Comparison of ENCODE assay signal across 8 mouse cellular contexts in genomic region chr19:36903377-36903776, GRCm38 (mm10). TPM values are rescaled to one million over a fixed set of nuclear protein-coding genes. Genes with fewer than 3 reads are reported as not detected.
DNase-seq lines count a peak whose midpoint lies in the region; ATAC-seq and TF ChIP-seq lines count a peak whose summit lies in the region.

No protein-coding gene starts in this region.

- TF ChIP-seq EP300 in heart, adult 2 months (IDR thresholded peaks at IDR 0.05; ENCODE audit: insufficient read depth, low read depth, low read length): no peak

- H3K36me3 ChIP-seq in heart, embryonic 10.5 days: no peaks in the 10 kb centered on the region
- H3K36me3 ChIP-seq in heart, adult 2 months (ENCODE audit: control insufficient read depth, insufficient read depth, low read length): no peaks in the 10 kb centered on the region
- no peaks in the 10 kb centered on the region for H3K36me3 ChIP-seq in lung, embryonic 16.5 days (ENCODE audit: control insufficient read depth, insufficient read depth, low read length)
- no peaks in the 10 kb centered on the region for H3K36me3 ChIP-seq in limb, embryonic 14.5 days (ENCODE audit: control insufficient read depth, insufficient read depth, low read length)
- H3K36me3 ChIP-seq in stomach, embryonic 15.5 days: no peaks in the 10 kb centered on the region

- no peak for DNase-seq in heart, embryonic 10.5 days (ENCODE audit: low spot score)
- no peak for DNase-seq in heart, adult 2 months
- no peak for DNase-seq in lung, postnatal 4 days
- DNase-seq in limb, embryonic 14.5 days (ENCODE audit: low spot score): no peak
- DNase-seq in cerebellum, adult 18-20 months: no peak
- no peak for DNase-seq in urinary bladder, postnatal 25 days (ENCODE audit: low spot score)

- TF ChIP-seq POLR2A in heart, adult 2 months (IDR thresholded peaks at IDR 0.05; ENCODE audit: insufficient read depth, low read depth, low read length): no peak
- no peak for TF ChIP-seq POLR2A in limb, embryonic 14.5 days (IDR thresholded peaks at IDR 0.05; ENCODE audit: borderline replicate concordance, extremely low read depth, insufficient read depth, insufficient read length)

- H3K9me3 ChIP-seq in heart, embryonic 10.5 days: no peaks in the 10 kb centered on the region
- no peaks in the 10 kb centered on the region for H3K9me3 ChIP-seq in lung, embryonic 16.5 days (ENCODE audit: control insufficient read depth, low read length)
- no peaks in the 10 kb centered on the region for H3K9me3 ChIP-seq in limb, embryonic 14.5 days (ENCODE audit: control insufficient read depth, low read length)
- no peaks in the 10 kb centered on the region for H3K9me3 ChIP-seq in stomach, embryonic 15.5 days

- peak overlapping the region; percentile 91 for H3K4me2 ChIP-seq in lung, embryonic 16.5 days (ENCODE audit: low read depth, low read length)
- peak overlapping the region; percentile 72 for H3K4me2 ChIP-seq in limb, embryonic 14.5 days (replicated peaks; ENCODE audit: low read depth, low read length, severe bottlenecking)
- peak overlapping the region; percentile 96; the same call in 1 of the 2 replicates for H3K4me2 ChIP-seq in stomach, embryonic 15.5 days

- ATAC-seq in lung, embryonic 16.5 days (ENCODE audit: low read depth): no peak
- ATAC-seq in limb, embryonic 14.5 days (ENCODE audit: low FRiP score, low read depth): no peak
- no peak for ATAC-seq in stomach, embryonic 15.5 days (ENCODE audit: insufficient read depth, low FRiP score, low read depth)

- no peaks in the 10 kb centered on the region for H3K27me3 ChIP-seq in heart, embryonic 10.5 days (ENCODE audit: insufficient read depth, poor library complexity, severe bottlenecking)
- no peaks in the 10 kb centered on the region for H3K27me3 ChIP-seq in heart, adult 2 months (ENCODE audit: control insufficient read depth, insufficient read depth, low read length)
- H3K27me3 ChIP-seq in lung, embryonic 16.5 days (ENCODE audit: control insufficient read depth, insufficient read depth, low read depth, low read length): no peaks in the 10 kb centered on the region
- H3K27me3 ChIP-seq in limb, embryonic 14.5 days (ENCODE audit: control insufficient read depth, insufficient read depth, low read length): no peaks in the 10 kb centered on the region
- H3K27me3 ChIP-seq in stomach, embryonic 15.5 days (replicated peaks): no peaks in the 10 kb centered on the region

- no peak for TF ChIP-seq CTCF in heart, adult 2 months (IDR thresholded peaks at IDR 0.05)

- intact Hi-C loops in heart, adult 2 months (cut with DNase I): no loop called here

- peak overlapping the region; percentile 90 for H3K27ac ChIP-seq in heart, embryonic 10.5 days
- no peak overlapping the region for H3K27ac ChIP-seq in heart, adult 2 months
- H3K27ac ChIP-seq in lung, embryonic 16.5 days (ENCODE audit: low read length): no peak overlapping the region
- no peak overlapping the region for H3K27ac ChIP-seq in limb, embryonic 14.5 days (replicated peaks; ENCODE audit: low read depth, low read length)
- H3K27ac ChIP-seq in stomach, embryonic 15.5 days: no peak overlapping the region

- no peak overlapping the region for H3K9ac ChIP-seq in heart, adult 2 months (ENCODE audit: low read depth, low read length)
- H3K9ac ChIP-seq in lung, embryonic 16.5 days (ENCODE audit: low read length): no peak overlapping the region; the same call in 1 of the 2 replicates
- H3K9ac ChIP-seq in limb, embryonic 14.5 days (ENCODE audit: low read depth, low read length, severe bottlenecking): no peak overlapping the region
- no peak overlapping the region for H3K9ac ChIP-seq in stomach, embryonic 15.5 days

- 46% methylated on average over 7 of the region's 7 CpGs for WGBS in heart, embryonic 10.5 days
- WGBS in heart, adult 2 months: 52% methylated on average over 7 of the region's 7 CpGs
- 42% methylated on average over 7 of the region's 7 CpGs for WGBS in lung, embryonic 16.5 days
- 40% methylated on average over 7 of the region's 7 CpGs for WGBS in limb, embryonic 14.5 days
- 41% methylated on average over 7 of the region's 7 CpGs for WGBS in stomach, embryonic 15.5 days

- H3K4me1 ChIP-seq in heart, embryonic 10.5 days: no peaks in the 10 kb centered on the region
- no peaks in the 10 kb centered on the region for H3K4me1 ChIP-seq in heart, adult 2 months (ENCODE audit: control insufficient read depth, insufficient read depth, low read length)
- H3K4me1 ChIP-seq in lung, embryonic 16.5 days (replicated peaks; ENCODE audit: control insufficient read depth, insufficient read depth, low read length): peaks cover 3% of the 10 kb centered on the region
- no peaks in the 10 kb centered on the region for H3K4me1 ChIP-seq in limb, embryonic 14.5 days (ENCODE audit: control insufficient read depth, insufficient read depth, low read length)
- H3K4me1 ChIP-seq in stomach, embryonic 15.5 days: 0 out of 2 replicates have a peak, but pooled peaks cover 5% of the 10 kb centered on the region

- H3K79me2 ChIP-seq in heart, adult 2 months (replicated peaks; ENCODE audit: control insufficient read depth, insufficient read depth, low read length): no peaks in the 10 kb centered on the region

- H3K4me3 ChIP-seq in heart, embryonic 10.5 days: peak overlapping the region; percentile 68
- no peak overlapping the region for H3K4me3 ChIP-seq in heart, adult 2 months
- no peak overlapping the region for H3K4me3 ChIP-seq in lung, embryonic 16.5 days (ENCODE audit: low read length)
- no peak overlapping the region for H3K4me3 ChIP-seq in limb, embryonic 14.5 days (replicated peaks; ENCODE audit: low read length)
- H3K4me3 ChIP-seq in stomach, embryonic 15.5 days (replicated peaks): no peak overlapping the region

RNA-seq across cellular contexts. Expression of gene Fgfbp3, which starts 16.0 kb away (rescaled TPM):
- polyA plus RNA-seq in heart, embryonic 10.5 days (2016; fragmentation: Nextera tagmentation; extraction: Ambion mirVana): 4.7 and 5.0 TPM in 2 replicates
- 1 to 10 TPM; 1.7 to 3.1 TPM for total RNA-seq in heart, adult 2 months (2021)
- 0.67 and 1.3 TPM in 2 replicates for polyA plus RNA-seq in heart, adult 2 months (2012; rRNA removed)
- 5.3 and 5.5 TPM in 2 replicates for polyA plus RNA-seq in lung, embryonic 16.5 days (2015; fragmentation: Nextera tagmentation; extraction: Ambion mirVana)
- 5.7 and 6.6 TPM in 2 replicates for polyA plus RNA-seq in limb, embryonic 14.5 days (2012; rRNA removed)
- polyA plus RNA-seq in limb, embryonic 14.5 days (2014; fragmentation: Nextera tagmentation; extraction: Ambion mirVana): 4.5 and 6.2 TPM in 2 replicates
- 5.4 and 6.1 TPM in 2 replicates for polyA plus RNA-seq in stomach, embryonic 15.5 days (2015; fragmentation: Nextera tagmentation; extraction: Ambion mirVana)

RNA-seq across cellular contexts. Expression of gene Btaf1, which starts 22.5 kb away (rescaled TPM):
- polyA plus RNA-seq in heart, embryonic 10.5 days (2016; fragmentation: Nextera tagmentation; extraction: Ambion mirVana): 13.6 TPM in 2 replicates
- 10 to 100 TPM; 12.4 to 13.5 TPM for total RNA-seq in heart, adult 2 months (2021)
- 2.7 and 5.5 TPM in 2 replicates for polyA plus RNA-seq in heart, adult 2 months (2012; rRNA removed)
- 9.4 and 10.4 TPM in 2 replicates for polyA plus RNA-seq in lung, embryonic 16.5 days (2015; fragmentation: Nextera tagmentation; extraction: Ambion mirVana)
- polyA plus RNA-seq in limb, embryonic 14.5 days (2012; rRNA removed): 13.2 and 13.6 TPM in 2 replicates
- polyA plus RNA-seq in limb, embryonic 14.5 days (2014; fragmentation: Nextera tagmentation; extraction: Ambion mirVana): 13.2 and 14.8 TPM in 2 replicates
- polyA plus RNA-seq in stomach, embryonic 15.5 days (2015; fragmentation: Nextera tagmentation; extraction: Ambion mirVana): 9.8 and 10.0 TPM in 2 replicates
